Mouse (Mus musculus) hindbrain, embryonic 13.5 days (tissue): ENCODE results near the gene Etnk2. TPM values are rescaled to one million over a fixed set of nuclear protein-coding genes. Genes with fewer than 3 reads are reported as not detected.

Experiments used
- ATAC-seq: fragments of 200-750 bp; cut with Nextera tagmentation; 2 replicates; pipeline ENCODE4 v1.8.0; 2017; ENCODE audit warnings: moderate TSS enrichment; ENCODE audit not compliant: low FRiP score
- H3K27ac ChIP-seq: fragments of 300-500 bp; sonication (generic); 2 replicates; pipeline ENCODE4 v1.5.1; 2015; ENCODE audit warnings: inconsistent platforms, mild to moderate bottlenecking, moderate library complexity
- H3K27me3 ChIP-seq: fragments of 300-500 bp; sonication (generic); 2 replicates; pipeline ENCODE4 v1.6.1; 2015; ENCODE audit warnings: mild to moderate bottlenecking, inconsistent platforms
- H3K36me3 ChIP-seq: fragments of 300-500 bp; sonication (generic); 2 replicates; pipeline ENCODE4 v1.6.1; 2015; ENCODE audit warnings: mild to moderate bottlenecking, inconsistent platforms
- H3K4me1 ChIP-seq: fragments of 300-500 bp; sonication (generic); replicated peaks from 2 replicates; pipeline ENCODE4 v1.6.1; 2015; ENCODE audit warnings: inconsistent platforms
- H3K4me2 ChIP-seq: fragments of 300-500 bp; sonication (generic); 2 replicates; pipeline ENCODE4 v1.6.1; 2015; ENCODE audit warnings: inconsistent platforms, mild to moderate bottlenecking, moderate library complexity
- H3K4me3 ChIP-seq: fragments of 300-500 bp; sonication (generic); 2 replicates; pipeline ENCODE4 v1.5.1; 2015; ENCODE audit warnings: mild to moderate bottlenecking, inconsistent platforms
- H3K9ac ChIP-seq: fragments of 300-500 bp; sonication (generic); 2 replicates; pipeline ENCODE4 v1.6.1; 2015; ENCODE audit warnings: mild to moderate bottlenecking, inconsistent platforms
- H3K9me3 ChIP-seq: fragments of 300-500 bp; sonication (generic); 2 replicates; pipeline ENCODE4 v1.6.1; 2016; ENCODE audit warnings: inconsistent platforms
- WGBS: fragments of 180-500 bp; shearing (Covaris S2); methylation state at CpG from one replicate; pipeline ENCODE4 v1.1.7; 2015; 5-methylcytosine and 5-hydroxymethylcytosine counted together
- polyA plus RNA-seq: library from polyadenylated mRNA; unstranded; fragments of >200 nt; fragmentation: Nextera tagmentation; extraction: Ambion mirVana; gene quantifications from 2 replicates; pipeline ENCODE4 v1.2.1, GENCODE M21; 2015

Etnk2 gene
- polyA plus RNA-seq, 1 experiment from 2014 or later, result 10.3 TPM

DNA sequence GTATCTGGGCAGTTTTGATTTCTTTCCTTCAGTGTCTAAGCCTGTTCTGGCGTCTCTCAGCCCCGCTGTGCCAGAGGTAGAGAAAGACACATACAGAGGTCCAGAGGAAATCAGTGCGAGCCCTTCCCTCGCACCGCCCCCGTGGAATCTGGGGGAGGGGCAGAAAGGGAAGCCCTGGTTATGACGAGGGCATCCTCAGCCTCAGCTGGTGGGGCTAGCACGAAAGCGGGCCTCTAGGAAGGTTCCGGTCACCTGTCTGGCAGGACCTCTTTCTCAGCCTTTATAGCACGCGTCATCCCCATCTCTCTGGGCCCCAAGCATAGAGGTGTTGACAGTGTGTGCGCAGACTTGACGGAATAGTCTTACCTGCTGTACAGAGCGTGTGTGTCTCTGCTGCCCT lies 7.5 kb upstream of the Etnk2 start:
- H3K4me2 ChIP-seq, result no peak overlapping the region
- no peaks in the 10 kb centered on the region for H3K9me3 ChIP-seq
- peaks cover 11% of the 10 kb centered on the region for H3K4me1 ChIP-seq
- H3K9ac ChIP-seq, result no peak overlapping the region
- no peak overlapping the region for H3K4me3 ChIP-seq
- no peak overlapping the region for H3K27ac ChIP-seq
- H3K27me3 ChIP-seq, result peaks cover 39% of the 10 kb centered on the region
- WGBS, result 65% methylated on average over 15 of the region's 15 CpGs
- ATAC-seq, result no peak
- H3K36me3 ChIP-seq, result no peaks in the 10 kb centered on the region

DNA sequence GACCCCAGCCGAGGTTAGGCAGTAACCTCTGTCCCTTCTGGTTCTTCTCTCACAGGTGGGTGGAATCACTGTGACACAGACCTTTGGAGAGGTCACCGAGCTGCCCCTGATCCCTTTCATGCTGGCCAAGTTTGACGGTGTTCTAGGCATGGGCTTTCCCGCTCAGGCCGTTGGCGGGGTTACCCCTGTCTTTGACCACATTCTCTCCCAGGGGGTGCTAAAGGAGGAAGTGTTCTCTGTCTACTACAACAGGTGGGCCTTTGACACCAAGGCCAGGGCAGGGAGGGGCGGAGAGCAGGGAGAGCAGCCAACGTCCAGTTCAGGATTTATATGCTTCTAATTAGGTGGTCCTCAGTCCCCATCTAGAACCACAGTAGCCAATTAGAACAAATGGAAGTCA lies 7.0 kb upstream of the Etnk2 start:
- Histone ChIP-seq H3K36me3 (no peaks in the 10 kb centered on the region), H3K9me3 (no peaks in the 10 kb centered on the region), H3K4me2 (no peak overlapping the region), H3K4me1 (peaks cover 11% of the 10 kb centered on the region), H3K27ac (no peak overlapping the region), H3K4me3 (no peak overlapping the region), H3K27me3 (peaks cover 39% of the 10 kb centered on the region), H3K9ac (no peak overlapping the region)
- WGBS, result 68% methylated on average over 8 of the region's 8 CpGs
- ATAC-seq, result no peak

DNA sequence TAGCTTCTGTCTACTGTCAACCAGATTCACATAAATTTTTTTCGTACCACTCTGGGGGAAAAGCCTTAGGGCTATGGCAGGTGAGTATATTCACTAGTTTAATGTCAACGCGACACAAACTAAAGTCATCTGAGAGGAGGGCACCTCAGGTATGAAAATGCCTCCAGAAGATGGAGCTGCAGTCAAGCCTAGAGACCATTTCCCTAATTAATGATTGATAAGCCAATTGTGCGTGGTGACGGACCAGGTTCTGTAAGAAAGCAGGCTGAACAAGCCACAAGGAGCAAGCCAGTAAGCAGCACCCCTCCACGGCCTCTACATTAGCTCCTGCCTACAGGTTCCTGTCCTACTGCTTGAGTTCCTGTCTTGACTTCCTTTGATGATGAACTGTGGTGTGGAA lies 2.4 kb upstream of the Etnk2 start:
- no peak for ATAC-seq
- no peaks in the 10 kb centered on the region for H3K36me3 ChIP-seq
- H3K4me2 ChIP-seq, result no peak overlapping the region
- peaks cover 21% of the 10 kb centered on the region for H3K4me1 ChIP-seq
- H3K9me3 ChIP-seq, result no peaks in the 10 kb centered on the region
- H3K9ac ChIP-seq, result no peak overlapping the region
- H3K27ac ChIP-seq, result no peak overlapping the region
- 89% methylated on average over 6 of the region's 6 CpGs for WGBS
- H3K4me3 ChIP-seq, result no peak overlapping the region
- peaks cover 60% of the 10 kb centered on the region for H3K27me3 ChIP-seq

DNA sequence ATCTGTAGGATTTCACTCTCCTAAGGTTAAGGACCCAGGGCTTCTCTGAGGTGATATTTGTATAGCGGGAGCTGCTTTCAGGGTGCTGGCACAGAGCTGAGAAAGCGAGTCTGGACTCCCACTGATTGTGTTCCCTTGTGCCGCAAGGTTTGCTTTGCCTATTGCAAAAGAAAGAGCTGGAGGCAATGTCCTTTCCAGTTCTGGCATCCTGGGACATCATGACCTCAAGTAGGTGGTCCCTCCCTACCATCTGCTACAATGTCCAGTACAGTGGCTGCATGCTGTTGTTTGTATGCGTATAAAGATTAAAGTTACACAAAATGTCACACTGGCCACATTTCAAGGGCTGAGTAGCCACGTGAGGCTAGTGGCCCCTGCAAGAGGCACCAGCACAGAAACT lies 1.3 kb upstream of the Etnk2 start:
- Histone ChIP-seq H3K36me3 (no peaks in the 10 kb centered on the region), H3K9me3 (no peaks in the 10 kb centered on the region), H3K27me3 (peaks cover 61% of the 10 kb centered on the region), H3K4me1 (peaks cover 21% of the 10 kb centered on the region), H3K4me3 (no peak overlapping the region), H3K27ac (no peak overlapping the region), H3K4me2 (no peak overlapping the region), H3K9ac (no peak overlapping the region)
- no peak for ATAC-seq
- 91% methylated on average over 5 of the region's 5 CpGs for WGBS

DNA sequence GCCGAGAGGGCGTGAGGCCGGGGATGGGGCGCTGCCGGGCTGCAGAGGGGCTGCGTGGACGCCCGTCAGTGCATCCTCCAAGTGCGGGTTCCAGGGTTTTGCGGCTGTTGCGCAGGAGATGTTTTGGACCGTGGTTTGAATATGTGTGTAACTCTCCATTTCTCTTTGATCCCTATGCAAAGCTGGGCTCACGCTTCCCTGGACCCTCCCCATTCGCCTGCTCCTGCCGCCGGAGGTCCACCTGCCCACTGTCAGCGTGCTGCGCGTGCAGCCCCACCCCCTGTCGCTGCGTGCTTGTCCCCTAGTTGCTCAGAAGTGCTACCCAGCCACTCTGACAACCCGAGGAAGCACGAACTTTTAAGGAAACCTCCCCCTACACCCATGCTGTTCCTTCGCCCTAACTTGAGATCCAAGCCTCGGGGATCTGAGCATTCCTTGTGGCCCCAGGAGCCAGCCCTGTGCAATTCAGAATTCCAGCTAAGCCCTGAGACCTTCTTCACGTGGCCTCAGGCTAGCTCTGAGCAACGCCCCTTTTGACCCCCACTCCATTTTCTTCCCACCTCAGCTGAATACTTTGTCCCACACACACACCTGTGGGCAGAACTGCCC lies 754 bp downstream of the Etnk2 start:
- H3K9ac ChIP-seq, result peak overlapping the region; percentile 76
- peak; percentile 8; the same call in 1 of the 2 replicates for ATAC-seq
- H3K9me3 ChIP-seq, result no peaks in the 10 kb centered on the region
- H3K27ac ChIP-seq, result peak overlapping the region; percentile 64; the same call in 1 of the 2 replicates
- peaks cover 33% of the 10 kb centered on the region for H3K4me1 ChIP-seq
- peak overlapping the region; percentile 67 for H3K4me3 ChIP-seq
- 3% methylated on average over 27 of the region's 27 CpGs for WGBS
- H3K36me3 ChIP-seq, result no peaks in the 10 kb centered on the region
- H3K27me3 ChIP-seq, result peaks cover 47% of the 10 kb centered on the region
- peak overlapping the region; percentile 91 for H3K4me2 ChIP-seq

DNA sequence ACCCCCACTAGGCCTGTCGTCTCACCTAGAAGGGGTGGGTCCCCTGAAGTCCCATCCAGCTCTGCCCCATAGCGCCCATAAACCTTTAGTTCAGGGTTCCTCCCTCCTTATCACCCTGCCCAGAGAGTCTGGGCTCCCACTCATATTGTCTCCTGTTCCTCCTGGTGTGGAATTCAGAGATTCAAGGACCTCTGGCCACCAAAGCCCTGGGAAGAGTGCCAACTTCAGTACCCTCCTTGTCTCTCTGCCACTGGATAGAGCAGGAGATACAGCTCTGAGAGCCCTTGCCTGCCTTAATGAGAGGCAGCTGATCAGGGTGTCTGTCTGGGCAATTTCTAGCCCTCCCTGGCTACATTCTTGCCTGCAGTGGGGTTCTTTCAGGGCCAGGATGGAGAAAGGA lies 1.5 kb downstream of the Etnk2 start:
- peaks cover 33% of the 10 kb centered on the region for H3K4me1 ChIP-seq
- ATAC-seq, result no peak
- peak overlapping the region; percentile 76; the same call in 1 of the 2 replicates for H3K9ac ChIP-seq
- 41% methylated on average over 2 of the region's 2 CpGs for WGBS
- H3K27me3 ChIP-seq, result peaks cover 40% of the 10 kb centered on the region
- H3K27ac ChIP-seq, result no peak overlapping the region
- no peaks in the 10 kb centered on the region for H3K36me3 ChIP-seq
- H3K4me2 ChIP-seq, result no peak overlapping the region; the same call in 1 of the 2 replicates
- no peaks in the 10 kb centered on the region for H3K9me3 ChIP-seq
- no peak overlapping the region for H3K4me3 ChIP-seq

DNA sequence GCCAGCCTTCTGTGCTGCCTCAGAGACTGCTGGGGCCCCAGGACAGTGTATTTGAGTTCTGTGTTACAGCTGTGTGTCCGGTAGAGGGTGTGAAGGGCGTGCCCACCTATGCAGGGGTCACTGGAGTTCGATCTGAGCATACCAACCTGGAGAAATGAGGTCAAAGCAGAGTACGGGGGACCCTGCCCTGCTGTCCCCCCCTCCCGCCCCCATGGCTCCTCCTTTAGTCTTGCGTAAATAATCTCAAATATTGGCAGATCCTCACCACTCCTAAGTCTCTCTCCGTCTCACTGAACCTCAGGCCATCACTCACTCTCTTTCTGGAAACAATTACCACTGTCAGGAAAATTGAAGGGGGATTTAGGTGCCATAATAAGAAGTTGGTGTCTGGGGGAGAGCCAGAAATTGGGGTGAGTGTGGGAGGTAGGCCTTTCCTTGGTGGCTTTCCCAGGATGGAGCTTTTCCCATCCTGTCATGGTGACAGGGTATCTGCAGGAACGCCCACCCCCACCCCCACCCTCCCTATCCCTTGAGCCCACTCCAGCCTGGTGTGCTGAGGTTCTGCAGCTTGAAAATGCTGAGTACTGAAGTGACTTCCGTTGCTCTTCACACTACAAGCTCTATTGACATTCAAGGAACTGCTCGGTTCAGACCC lies 3.7 kb downstream of the Etnk2 start:
- Histone ChIP-seq H3K27ac (0 out of 2 replicates have a peak overlapping the region, but pooled peaks have one; percentile 30), H3K9ac (no peak overlapping the region), H3K4me1 (peaks cover 33% of the 10 kb centered on the region), H3K4me2 (no peak overlapping the region), H3K9me3 (no peaks in the 10 kb centered on the region), H3K4me3 (no peak overlapping the region), H3K36me3 (no peaks in the 10 kb centered on the region), H3K27me3 (peaks cover 37% of the 10 kb centered on the region)
- ATAC-seq, result no peak
- 48% methylated on average over 10 of the region's 10 CpGs for WGBS

DNA sequence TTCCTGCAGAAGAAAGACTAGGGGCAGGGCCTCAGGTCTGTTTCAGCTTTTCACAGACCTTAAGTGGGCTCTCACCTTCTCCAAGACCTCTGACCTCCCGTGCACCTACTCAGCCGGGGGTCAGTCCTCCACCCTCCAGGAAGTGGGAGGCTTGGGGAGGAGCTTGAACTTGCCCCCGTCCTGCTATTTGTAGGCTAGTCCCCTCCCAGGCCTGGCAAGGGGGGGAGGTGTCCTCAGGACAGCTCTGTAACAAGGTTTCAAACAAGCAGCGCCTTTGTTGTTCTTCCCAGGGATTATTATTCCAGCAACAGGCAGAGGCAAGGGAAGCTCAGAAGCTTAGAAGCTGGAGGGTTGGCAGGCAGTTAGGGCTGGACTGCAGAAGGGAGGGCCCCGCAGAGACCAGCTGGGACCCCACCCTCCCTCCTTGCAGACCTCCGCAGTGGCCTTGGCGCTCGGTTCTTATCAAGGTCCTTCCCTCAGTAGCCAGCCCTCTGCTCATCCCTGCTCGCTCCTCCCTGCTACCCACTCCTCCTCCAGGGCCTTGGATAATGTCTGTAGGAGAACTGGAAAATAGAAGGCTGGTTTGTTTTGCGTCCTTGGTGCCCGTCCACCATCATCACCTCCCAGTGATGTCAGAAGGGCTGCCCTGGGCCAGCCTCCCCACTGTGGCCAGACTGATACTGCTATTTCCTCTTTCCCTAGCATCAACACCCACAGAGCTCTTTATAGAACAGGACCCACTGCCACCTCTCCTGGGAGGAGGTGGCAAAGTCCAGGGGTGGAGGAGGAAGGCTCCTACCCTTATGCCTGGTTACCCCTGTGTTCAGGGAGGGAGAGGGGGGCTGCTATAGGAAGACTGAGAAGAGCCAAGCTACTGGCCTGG lies 4.5 kb downstream of the Etnk2 start:
- Histone ChIP-seq H3K27me3 (peaks cover 34% of the 10 kb centered on the region), H3K9me3 (no peaks in the 10 kb centered on the region), H3K9ac (no peak overlapping the region), H3K27ac (peak overlapping the region; percentile 55; the same call in 1 of the 2 replicates), H3K36me3 (no peaks in the 10 kb centered on the region), H3K4me3 (no peak overlapping the region), H3K4me1 (peaks cover 40% of the 10 kb centered on the region), H3K4me2 (0 out of 2 replicates have a peak overlapping the region, but pooled peaks have one; percentile 2)
- 13% methylated on average over 11 of the region's 11 CpGs for WGBS
- ATAC-seq, result no peak

DNA sequence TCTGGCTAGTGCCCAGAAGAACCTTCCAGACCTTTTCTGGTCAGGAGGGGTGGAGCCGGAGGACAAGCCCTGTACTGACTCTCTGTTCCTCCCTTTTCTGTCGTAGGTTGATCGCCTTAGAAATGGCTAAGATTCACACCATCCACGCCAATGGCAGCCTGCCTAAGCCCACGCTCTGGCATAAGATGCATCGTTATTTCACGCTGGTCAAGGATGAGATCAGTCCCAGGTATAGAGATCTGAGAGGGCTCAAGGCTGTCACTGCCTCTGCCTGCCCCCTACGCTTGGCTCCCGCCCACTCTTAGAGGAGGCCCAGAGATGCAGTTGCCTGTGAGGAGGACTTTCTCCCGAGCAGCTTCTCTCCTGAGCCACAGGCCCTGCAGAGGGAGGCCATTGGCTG lies 5.3 kb downstream of the Etnk2 start:
- WGBS, result 63% methylated on average over 10 of the region's 10 CpGs
- H3K36me3 ChIP-seq, result no peaks in the 10 kb centered on the region
- no peaks in the 10 kb centered on the region for H3K9me3 ChIP-seq
- ATAC-seq, result no peak
- peaks cover 39% of the 10 kb centered on the region for H3K4me1 ChIP-seq
- H3K4me3 ChIP-seq, result no peak overlapping the region
- no peak overlapping the region for H3K9ac ChIP-seq
- peaks cover 34% of the 10 kb centered on the region for H3K27me3 ChIP-seq
- no peak overlapping the region for H3K27ac ChIP-seq
- no peak overlapping the region for H3K4me2 ChIP-seq

DNA sequence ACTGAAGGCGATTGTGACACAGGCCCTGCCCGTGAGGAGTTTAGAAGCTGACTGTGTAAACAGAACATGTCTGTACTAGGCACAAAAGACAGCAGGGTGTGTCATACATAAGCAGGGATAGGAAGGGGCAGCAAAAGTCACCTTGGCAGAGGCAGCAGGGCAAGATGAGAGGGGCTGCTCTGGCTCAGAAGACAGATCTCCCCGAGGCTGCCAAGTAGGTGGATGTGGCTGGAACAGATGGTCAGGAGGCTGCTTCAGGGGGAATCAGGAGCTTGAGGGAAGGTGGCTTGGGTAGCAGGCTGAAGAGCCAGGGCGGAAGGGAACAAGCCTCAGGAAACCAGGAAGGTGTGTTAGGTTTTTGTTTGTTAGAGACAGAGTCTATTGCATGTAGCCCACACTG lies 7.0 kb downstream of the Etnk2 start:
- Histone ChIP-seq H3K27me3 (peaks cover 17% of the 10 kb centered on the region), H3K36me3 (no peaks in the 10 kb centered on the region), H3K4me1 (peaks cover 23% of the 10 kb centered on the region), H3K27ac (no peak overlapping the region), H3K9me3 (no peaks in the 10 kb centered on the region), H3K9ac (no peak overlapping the region), H3K4me2 (no peak overlapping the region), H3K4me3 (no peak overlapping the region)
- 81% methylated on average over 4 of the region's 4 CpGs for WGBS
- ATAC-seq, result no peak

DNA sequence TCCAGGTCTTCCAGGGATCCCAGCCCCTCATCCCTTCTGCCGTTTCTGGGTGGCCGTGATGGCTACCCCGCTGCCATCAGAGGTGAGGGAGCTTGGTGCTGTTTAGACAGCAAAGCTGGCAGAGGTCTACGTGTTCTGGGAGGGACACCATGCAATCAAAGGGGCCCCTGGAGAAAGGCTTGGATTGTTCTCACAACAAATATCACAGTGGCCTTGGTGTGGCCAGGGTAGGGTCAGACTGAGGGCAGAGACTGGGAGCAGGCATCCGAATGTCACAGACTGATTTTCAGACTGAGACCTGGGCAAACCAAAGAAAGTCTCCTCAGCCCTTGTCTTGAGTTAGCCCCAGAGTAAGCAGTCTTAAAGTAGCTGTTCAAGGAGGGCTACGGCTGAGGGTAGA lies 8.1 kb downstream of the Etnk2 start:
- 82% methylated on average over 6 of the region's 6 CpGs for WGBS
- no peak overlapping the region for H3K4me3 ChIP-seq
- no peak overlapping the region for H3K27ac ChIP-seq
- H3K9ac ChIP-seq, result no peak overlapping the region
- H3K36me3 ChIP-seq, result no peaks in the 10 kb centered on the region
- H3K27me3 ChIP-seq, result peaks cover 7% of the 10 kb centered on the region
- no peak for ATAC-seq
- H3K4me1 ChIP-seq, result peaks cover 29% of the 10 kb centered on the region
- H3K4me2 ChIP-seq, result no peak overlapping the region
- no peaks in the 10 kb centered on the region for H3K9me3 ChIP-seq

DNA sequence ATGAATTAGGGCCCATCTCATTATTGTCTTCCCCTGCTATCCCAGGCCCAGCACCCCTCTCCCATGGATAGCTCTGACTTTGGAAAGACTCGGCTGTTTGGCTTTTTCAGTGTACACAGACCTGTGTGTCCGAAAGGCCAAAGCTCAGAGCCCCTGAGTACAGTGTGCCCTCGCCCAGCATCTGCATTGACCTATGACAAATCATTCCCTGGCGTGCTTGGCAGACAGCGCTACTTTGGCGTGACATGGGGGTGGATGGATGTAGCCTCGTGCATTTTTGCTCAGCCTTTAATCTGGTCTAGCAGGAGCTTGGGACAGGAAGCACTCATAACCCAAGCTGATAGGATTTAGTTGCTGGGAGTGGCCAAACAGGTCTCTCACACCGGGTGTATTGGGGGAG lies 8.7 kb downstream of the Etnk2 start:
- H3K9ac ChIP-seq, result no peak overlapping the region
- H3K27me3 ChIP-seq, result 0 out of 2 replicates have a peak, but pooled peaks cover under 1% of the 10 kb centered on the region
- no peak overlapping the region for H3K4me3 ChIP-seq
- ATAC-seq, result no peak
- H3K27ac ChIP-seq, result no peak overlapping the region
- no peaks in the 10 kb centered on the region for H3K9me3 ChIP-seq
- no peak overlapping the region for H3K4me2 ChIP-seq
- H3K4me1 ChIP-seq, result peaks cover 25% of the 10 kb centered on the region
- 71% methylated on average over 8 of the region's 8 CpGs for WGBS
- H3K36me3 ChIP-seq, result 0 out of 2 replicates have a peak, but pooled peaks cover under 1% of the 10 kb centered on the region
